Mouse (Mus musculus) CH12.LX (cell line): ENCODE results near the gene Tmem229a. TPM values are rescaled to one million over a fixed set of nuclear protein-coding genes. Genes with fewer than 3 reads are reported as not detected.
A peak's percentile ranks its signal among the peaks of the same experiment; 100 is the strongest.

ENCODE experiments used
- DNase-seq: peaks from one replicate; pipeline ENCODE4 v3.0.0-alpha.2; 2013; ENCODE audit errors: extremely low read depth
- H3K27ac ChIP-seq: 2 replicates; pipeline ENCODE4 v1.5.1; 2012; ENCODE audit warnings: low read depth, mild to moderate bottlenecking, control low read depth, moderate library complexity; ENCODE audit not compliant: insufficient read depth
- H3K27me3 ChIP-seq: replicated peaks from 2 replicates; pipeline ENCODE3; 2012; ENCODE audit warnings: inconsistent platforms
- H3K36me3 ChIP-seq, 2 experiments: replicated peaks in 1 of 2; 2 replicates each; pipeline versions ENCODE3 to v1.6.1; 2012; ENCODE audit warnings: inconsistent platforms in 1 of 2, low read length in 1 of 2, mild to moderate bottlenecking in 1 of 2, mixed read lengths in 1 of 2, moderate library complexity in 1 of 2; ENCODE audit not compliant: control insufficient read depth in 1 of 2, insufficient read depth in 1 of 2
- H3K4me1 ChIP-seq, 2 experiments: 2 replicates each; pipeline ENCODE4 v1.6.1; 2012; ENCODE audit warnings: inconsistent platforms in 1 of 2, moderate library complexity in 1 of 2; ENCODE audit not compliant: insufficient read depth in 2 of 2, control insufficient read depth in 1 of 2
- H3K4me2 ChIP-seq: 2 replicates; pipeline ENCODE4 v1.6.1; 2012; ENCODE audit warnings: low read depth, mild to moderate bottlenecking, control low read depth; ENCODE audit not compliant: poor library complexity, insufficient read depth, severe bottlenecking
- H3K4me3 ChIP-seq, 3 experiments: fragments of 150-350 bp in 1 of 3; sonication (generic) in 1 of 3; replicated peaks in 1 of 3; 2 replicates each; pipeline versions ENCODE3 to v1.5.1; 2011 to 2012; ENCODE audit warnings: low read depth in 2 of 3, low read length in 2 of 3, mild to moderate bottlenecking in 2 of 3, moderate library complexity in 2 of 3, control low read depth in 1 of 3, improper control_type of control experiment in 1 of 3, inconsistent platforms in 1 of 3, mixed read lengths in 1 of 3; ENCODE audit not compliant: poor library complexity in 1 of 3
- H3K79me2 ChIP-seq: replicated peaks from 2 replicates; pipeline ENCODE4 v1.6.1; 2012; ENCODE audit warnings: mild to moderate bottlenecking, moderate library complexity; ENCODE audit not compliant: control insufficient read depth, poor library complexity, insufficient read depth, severe bottlenecking; ENCODE audit errors: extremely low read depth
- H3K9ac ChIP-seq: 2 replicates; pipeline ENCODE4 v1.6.1; 2012; ENCODE audit warnings: low read depth, mild to moderate bottlenecking, control low read depth, moderate library complexity; ENCODE audit not compliant: insufficient read depth
- H3K9me3 ChIP-seq: replicated peaks from 2 replicates; pipeline ENCODE3; 2012; ENCODE audit warnings: low read length, inconsistent platforms, mixed read lengths
- BHLHE40 ChIP-seq: IDR thresholded peaks from 2 replicates; pipeline ENCODE4 v1.6.1; 2011; ENCODE audit warnings: mild to moderate bottlenecking, low read depth, low read length, improper control_type of control experiment
- ETS1 ChIP-seq: conservative IDR thresholded peaks from 2 replicates; pipeline ENCODE4 v1.6.1; 2012; ENCODE audit warnings: low read depth, mild to moderate bottlenecking, inconsistent platforms, low read length, improper control_type of control experiment, moderate library complexity
- HCFC1 ChIP-seq: IDR thresholded peaks from 2 replicates; pipeline ENCODE4 v1.6.1; 2012; ENCODE audit warnings: low read depth, mild to moderate bottlenecking, inconsistent platforms, low read length, improper control_type of control experiment
- MAFK ChIP-seq: IDR thresholded peaks from 2 replicates; pipeline ENCODE4 v1.6.1; 2011; ENCODE audit warnings: low read length, improper control_type of control experiment; ENCODE audit not compliant: insufficient replicate concordance
- MYC ChIP-seq: IDR thresholded peaks from 2 replicates; pipeline ENCODE4 v1.6.1; 2011; ENCODE audit warnings: low read depth, mild to moderate bottlenecking, improper control_type of control experiment, low read length
- NRF1 ChIP-seq: IDR thresholded peaks from 2 replicates; pipeline ENCODE4 v1.6.1; 2014; ENCODE audit warnings: low read depth, mild to moderate bottlenecking, inconsistent platforms, low read length, improper control_type of control experiment, moderate library complexity
- RAD21 ChIP-seq: IDR thresholded peaks from 2 replicates; pipeline ENCODE4 v1.6.1; 2011; ENCODE audit warnings: low read depth, mild to moderate bottlenecking, low read length, improper control_type of control experiment, moderate library complexity
- TBP ChIP-seq: conservative IDR thresholded peaks from 2 replicates; pipeline ENCODE4 v1.6.1; 2011; ENCODE audit warnings: low read depth, low read length, improper control_type of control experiment
- TCF12 ChIP-seq: IDR thresholded peaks from 2 replicates; pipeline ENCODE4 v1.6.1; 2014; ENCODE audit warnings: low read depth, mild to moderate bottlenecking, inconsistent platforms, low read length, improper control_type of control experiment
- ZC3H11A ChIP-seq: IDR thresholded peaks from 2 replicates; pipeline ENCODE4 v1.6.1; 2012; ENCODE audit warnings: low read depth, mild to moderate bottlenecking, inconsistent platforms, low read length, improper control_type of control experiment
- ZKSCAN1 ChIP-seq: IDR thresholded peaks from 2 replicates; pipeline ENCODE4 v1.6.1; 2012; ENCODE audit warnings: low read depth, inconsistent platforms, low read length, improper control_type of control experiment, borderline replicate concordance
- ZMIZ1 ChIP-seq: IDR thresholded peaks from 2 replicates; pipeline ENCODE4 v1.6.1; 2012; ENCODE audit warnings: low read depth, mild to moderate bottlenecking, inconsistent platforms, low read length, improper control_type of control experiment
- dilution Hi-C: fragments of 300-500 bp; cut with MboI; formaldehyde crosslinking; loops from 2 replicates; pipeline ENCODE4 v1.14.3; 2020; ENCODE audit warnings: low sequenced_read_pairs; ENCODE audit not compliant: extremely low pct_unique_long_range_greater_than_20kb, extremely low pct_ligation_motif_present
- in situ Hi-C: fragments of 300-500 bp; cut with MboI; formaldehyde crosslinking; loops from 3 replicates; pipeline ENCODE4 v1.14.3; 2019; ENCODE audit warnings: low sequenced_read_pairs, low pct_ligation_motif_present, low pct_unique_long_range_greater_than_20kb, mixed read lengths
- polyA plus RNA-seq: library from polyadenylated mRNA; unstranded; fragments of >175 nt; gene quantifications from 2 replicates; pipeline ENCODE4 v1.2.1, GENCODE M21; 2012; ENCODE audit warnings: low read depth; ENCODE audit not compliant: insufficient read length
- total RNA-seq, 2 experiments: library from RNA; depleted of rRNA; stranded (reverse); fragments of 300-350 nt in 1 of 2; fragments of >200 nt in 1 of 2; gene quantifications; 2 replicates each; pipeline ENCODE4 v1.2.3; 2012 to 2014

Gene Tmem229a
- total and polyA plus RNA-seq, 3 experiments, result not detected

DNA sequence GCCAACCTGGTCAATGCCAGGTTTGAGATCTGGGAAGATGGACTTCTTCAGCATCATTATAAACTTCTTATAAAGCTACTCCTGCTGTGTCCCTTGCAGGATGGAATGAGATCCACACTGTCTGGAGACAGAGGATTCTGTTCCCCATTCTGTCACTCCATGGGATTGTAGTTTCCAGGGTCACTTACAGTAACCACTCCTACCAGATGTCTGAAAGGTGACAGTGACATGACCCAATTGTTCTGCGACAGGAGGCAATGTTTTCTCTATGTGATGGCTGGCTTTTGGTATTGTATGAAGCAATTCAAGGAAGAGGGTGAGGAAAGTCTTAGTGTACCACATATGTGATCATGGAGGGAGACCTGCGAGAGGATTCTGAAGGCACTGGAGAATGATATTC lies 48.3 kb downstream of the Tmem229a start:
- H3K36me3 ChIP-seq, result no peaks in the 10 kb centered on the region
- dilution Hi-C loops (no loop called here), in situ Hi-C loops (no loop called here)
- no peak overlapping the region for H3K4me3 ChIP-seq
- no peak for DNase-seq
- no peak overlapping the region for H3K9ac ChIP-seq
- no peaks in the 10 kb centered on the region for H3K27me3 ChIP-seq
- no peaks in the 10 kb centered on the region for H3K9me3 ChIP-seq
- no peaks in the 10 kb centered on the region for H3K79me2 ChIP-seq
- H3K27ac ChIP-seq, result no peak overlapping the region
- TF ChIP-seq TBP, result no peak
- TF ChIP-seq ETS1, result no peak
- TF ChIP-seq MYC, result no peak
- TF ChIP-seq ZC3H11A, result no peak
- no peak for TF ChIP-seq HCFC1
- TF ChIP-seq RAD21, result no peak
- no peak for TF ChIP-seq ZKSCAN1
- no peak for TF ChIP-seq NRF1
- no peak for TF ChIP-seq TCF12
- no peak for TF ChIP-seq ZMIZ1
- H3K4me2 ChIP-seq, result no peak overlapping the region
- H3K4me1 ChIP-seq, result peaks cover 3 to 10% of the 10 kb centered on the region in 2 experiments; a peak in 2 of 4 replicates

DNA sequence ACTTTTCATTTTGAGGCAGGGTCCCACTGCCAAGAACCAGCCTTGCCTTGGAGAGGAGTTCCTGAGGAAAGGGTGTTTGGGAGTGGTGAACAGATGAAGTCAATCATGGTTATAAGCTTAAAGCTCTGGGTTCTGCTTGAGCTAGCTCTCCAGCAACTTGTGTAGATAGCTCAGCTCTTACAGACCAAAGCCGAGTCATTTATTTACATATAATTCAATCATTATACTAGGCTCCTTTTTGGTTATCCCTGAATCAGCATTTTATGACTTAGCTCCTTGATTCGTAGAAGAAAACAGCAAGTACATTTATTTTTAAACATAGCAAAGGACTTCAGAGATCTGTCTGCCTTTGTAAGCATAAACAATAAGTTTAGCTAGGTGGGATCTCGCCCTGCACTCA lies 51.0 kb downstream of the Tmem229a start:
- no peaks in the 10 kb centered on the region for H3K9me3 ChIP-seq
- no peak for DNase-seq
- in situ Hi-C loops (no loop called here), dilution Hi-C loops (no loop called here)
- no peak overlapping the region for H3K4me2 ChIP-seq
- TF ChIP-seq MAFK (peak; percentile 53; the same call in 1 of the 2 replicates), MYC (no peak), BHLHE40 (no peak)
- no peak overlapping the region for H3K27ac ChIP-seq
- H3K79me2 ChIP-seq, result no peaks in the 10 kb centered on the region
- no peak overlapping the region for H3K4me3 ChIP-seq
- peaks cover 3 to 10% of the 10 kb centered on the region in 2 experiments; a peak in 2 of 4 replicates for H3K4me1 ChIP-seq
- no peaks in the 10 kb centered on the region for H3K36me3 ChIP-seq
- no peaks in the 10 kb centered on the region for H3K27me3 ChIP-seq
- no peak overlapping the region for H3K9ac ChIP-seq

Other genes with a start within 250 kb of the Tmem229a start
- gene Hyal6, start 223.1 kb downstream of the Tmem229a start, total RNA-seq (2012; rRNA removed), result not detected in 2 replicates
- not detected in 2 replicates for gene Hyal6, start 223.1 kb downstream of the Tmem229a start, total RNA-seq (2014; rRNA removed)
- gene Hyal6, start 223.1 kb downstream of the Tmem229a start, polyA plus RNA-seq, result not detected in 2 replicates
- not detected in 2 replicates for gene Hyal4, start 208.0 kb downstream of the Tmem229a start, total RNA-seq (2012; rRNA removed)
- gene Hyal4, start 208.0 kb downstream of the Tmem229a start, total RNA-seq (2014; rRNA removed), result not detected in 2 replicates
- not detected in 2 replicates for gene Hyal4, start 208.0 kb downstream of the Tmem229a start, polyA plus RNA-seq
- gene Spam1, start 165.1 kb downstream of the Tmem229a start, total RNA-seq (2012; rRNA removed), result not detected in 2 replicates
- gene Spam1, start 165.1 kb downstream of the Tmem229a start, total RNA-seq (2014; rRNA removed), result not detected in 2 replicates
- not detected in 2 replicates for gene Spam1, start 165.1 kb downstream of the Tmem229a start, polyA plus RNA-seq
- gene Hyal5, start 98.3 kb downstream of the Tmem229a start, total RNA-seq (2012; rRNA removed), result not detected in 2 replicates
- not detected in 2 replicates for gene Hyal5, start 98.3 kb downstream of the Tmem229a start, total RNA-seq (2014; rRNA removed)
- not detected in 2 replicates for gene Hyal5, start 98.3 kb downstream of the Tmem229a start, polyA plus RNA-seq